8 mouse cellular contexts compared by ENCODE assay signal in genomic region chr19:24317038-24317591, GRCm38 (mm10). TPM values are rescaled to one million over a fixed set of nuclear protein-coding genes. Genes with fewer than 3 reads are reported as not detected.
A peak's percentile ranks its signal among the peaks of the same experiment; 100 is the strongest.
DNase-seq lines count a peak whose midpoint lies in the region; ATAC-seq and TF ChIP-seq lines count a peak whose summit lies in the region.

No protein-coding gene starts in this region.

- H3K9me3 ChIP-seq in heart, embryonic 15.5 days (replicated peaks) = no peaks in the 10 kb centered on the region
- no peaks in the 10 kb centered on the region for H3K9me3 ChIP-seq in hindbrain, embryonic 16.5 days (ENCODE audit: control insufficient read depth, low read length)

- no peak for TF ChIP-seq CTCF in brain, embryonic 14.5 days (IDR thresholded peaks at IDR 0.05; ENCODE audit: borderline replicate concordance, extremely low read depth, insufficient read depth, insufficient read length)

- no peak for DNase-seq in heart, postnatal 25 days (ENCODE audit: low spot score)
- DNase-seq in brain, embryonic 14.5 days (ENCODE audit: low read depth) = peak; percentile 98
- peak; percentile 16 for DNase-seq in mesoderm, embryonic 11.5 days (ENCODE audit: low read depth, low spot score)
- no peak for DNase-seq in adrenal gland, postnatal 14 days
- no peak for DNase-seq in adrenal gland, postnatal 10 days
- no peak for DNase-seq in spleen, adult 18-20 months

- no peak for TF ChIP-seq POLR2A in brain, embryonic 14.5 days (IDR thresholded peaks at IDR 0.05; ENCODE audit: borderline replicate concordance, extremely low read depth, insufficient read depth, insufficient read length, poor library complexity, severe bottlenecking)

- H3K4me2 ChIP-seq in heart, embryonic 15.5 days = no peak overlapping the region
- H3K4me2 ChIP-seq in hindbrain, embryonic 16.5 days (ENCODE audit: low read length) = peak overlapping the region; percentile 15; the same call in 1 of the 2 replicates

- intact Hi-C loops in heart, postnatal 25 days (cut with DNase I) = no loop called here

- H3K4me3 ChIP-seq in heart, embryonic 15.5 days = no peak overlapping the region
- H3K4me3 ChIP-seq in hindbrain, embryonic 16.5 days (ENCODE audit: low read length) = no peak overlapping the region

- peaks cover 45% of the 10 kb centered on the region for H3K4me1 ChIP-seq in heart, embryonic 15.5 days (replicated peaks)
- peaks cover 5% of the 10 kb centered on the region; the same call in 1 of the 2 replicates for H3K4me1 ChIP-seq in hindbrain, embryonic 16.5 days (ENCODE audit: control insufficient read depth, insufficient read depth, low read depth, low read length)

- no peaks in the 10 kb centered on the region for H3K36me3 ChIP-seq in heart, embryonic 15.5 days
- no peaks in the 10 kb centered on the region for H3K36me3 ChIP-seq in hindbrain, embryonic 16.5 days (ENCODE audit: control insufficient read depth, insufficient read depth, low read length)

- 50% methylated on average over 15 of the region's 15 CpGs for WGBS in heart, embryonic 15.5 days
- 31% methylated on average over 15 of the region's 15 CpGs for WGBS in hindbrain, embryonic 16.5 days

- H3K27ac ChIP-seq in heart, embryonic 15.5 days = peak overlapping the region; percentile 27; the same call in 1 of the 2 replicates
- no peak overlapping the region for H3K27ac ChIP-seq in hindbrain, embryonic 16.5 days (ENCODE audit: low read depth, low read length)

- no peak overlapping the region for H3K9ac ChIP-seq in heart, embryonic 15.5 days
- H3K9ac ChIP-seq in hindbrain, embryonic 16.5 days (ENCODE audit: low read depth, low read length) = no peak overlapping the region

- ATAC-seq in heart, embryonic 15.5 days (replicated peaks; ENCODE audit: insufficient number of reproducible peaks, insufficient read depth, low FRiP score, low read depth) = no peak; the same call in 1 of the 2 replicates
- ATAC-seq in hindbrain, embryonic 16.5 days = peak; percentile 55; the same call in 1 of the 2 replicates

- no peaks in the 10 kb centered on the region for H3K27me3 ChIP-seq in heart, embryonic 15.5 days
- H3K27me3 ChIP-seq in hindbrain, embryonic 16.5 days (replicated peaks; ENCODE audit: control insufficient read depth, insufficient read depth, low read length) = no peaks in the 10 kb centered on the region

RNA-seq across cellular contexts. Expression of gene Fxn, which starts 36.7 kb away (rescaled TPM):
- polyA plus RNA-seq in heart, embryonic 15.5 days (2015; fragmentation: Nextera tagmentation; extraction: Ambion mirVana) = 60.4 and 64.6 TPM in 2 replicates
- 10 to 100 TPM; 27.7 to 28.9 TPM for total RNA-seq in heart, postnatal 25 days (2021)
- 20.7 and 25.3 TPM in 2 replicates for polyA plus RNA-seq in brain, embryonic 14.5 days (2012; rRNA removed)
- polyA plus RNA-seq in hindbrain, embryonic 16.5 days (2015; fragmentation: Nextera tagmentation; extraction: Ambion mirVana) = 40.0 and 41.4 TPM in 2 replicates
- 22.2 and 22.5 TPM in 2 replicates for total RNA-seq in adrenal gland, postnatal 14 days (2021)
- 10 to 100 TPM; 18.0 to 22.1 TPM for total RNA-seq in adrenal gland, postnatal 10 days (2021)

Comparison
In these comparisons a context has a peak if more than half of its experiments do, and no peak if none do; other contexts are left out.
1. DNase-seq: peak in brain, embryonic 14.5 days (single experiment) and mesoderm, embryonic 11.5 days (single experiment); none in heart, postnatal 25 days (single experiment), adrenal gland, postnatal 14 days (single experiment), adrenal gland, postnatal 10 days (single experiment) and spleen, adult 18-20 months (0 of 2).